Mouse (Mus musculus) heart, embryonic 14.5 days (tissue): ENCODE data around the gene Plg. TPM values are rescaled to one million over a fixed set of nuclear protein-coding genes. Genes with fewer than 3 reads are reported as not detected.
A peak's percentile ranks its signal among the peaks of the same experiment; 100 is the strongest.

Source experiments
- ATAC-seq: fragments of 200-750 bp; cut with Nextera tagmentation; 2 replicates; pipeline ENCODE4 v1.8.0; 2017; ENCODE audit warnings: low read depth, moderate TSS enrichment; ENCODE audit not compliant: insufficient number of reproducible peaks, insufficient read depth, low FRiP score
- H3K27ac ChIP-seq, 2 experiments: fragments of 200-500 bp in 1 of 2; fragments of 300-500 bp in 1 of 2; sonication (generic) in 1 of 2; replicated peaks in 1 of 2; 2 replicates each; pipeline ENCODE4 v1.5.1; 2012 to 2014; ENCODE audit warnings: low read depth in 2 of 2, low read length in 2 of 2, control low read depth in 1 of 2, mild to moderate bottlenecking in 1 of 2, mixed read lengths in 1 of 2; ENCODE audit not compliant: control insufficient read depth in 1 of 2, insufficient read depth in 1 of 2
- H3K27me3 ChIP-seq: fragments of 300-500 bp; sonication (generic); 2 replicates; pipeline ENCODE4 v1.6.1; 2014; ENCODE audit warnings: mild to moderate bottlenecking, low read length, control low read depth; ENCODE audit not compliant: control insufficient read depth, insufficient read depth
- H3K36me3 ChIP-seq: fragments of 300-500 bp; sonication (generic); 2 replicates; pipeline ENCODE4 v1.6.1; 2014; ENCODE audit warnings: mild to moderate bottlenecking, control low read depth, low read length, mixed read lengths; ENCODE audit not compliant: control insufficient read depth, insufficient read depth
- H3K4me1 ChIP-seq, 2 experiments: fragments of 200-500 bp in 1 of 2; fragments of 300-500 bp in 1 of 2; sonication (generic) in 1 of 2; 2 replicates each; pipeline ENCODE4 v1.6.1; 2012 to 2014; ENCODE audit warnings: low read length in 2 of 2, control low read depth in 1 of 2, mixed read lengths in 1 of 2; ENCODE audit not compliant: control insufficient read depth in 2 of 2, insufficient read depth in 2 of 2
- H3K4me2 ChIP-seq: fragments of 300-500 bp; sonication (generic); 2 replicates; pipeline ENCODE4 v1.6.1; 2014; ENCODE audit warnings: mild to moderate bottlenecking, low read length
- H3K4me3 ChIP-seq, 2 experiments: fragments of 200-500 bp in 1 of 2; fragments of 300-500 bp in 1 of 2; sonication (generic) in 1 of 2; 2 replicates each; pipeline ENCODE4 v1.5.1; 2012 to 2014; ENCODE audit warnings: low read length in 2 of 2, mild to moderate bottlenecking in 2 of 2, control low read depth in 1 of 2, low read depth in 1 of 2, moderate library complexity in 1 of 2; ENCODE audit not compliant: control insufficient read depth in 1 of 2, insufficient read depth in 1 of 2
- H3K9ac ChIP-seq: fragments of 300-500 bp; sonication (generic); 2 replicates; pipeline ENCODE4 v1.6.1; 2014; ENCODE audit warnings: mild to moderate bottlenecking, low read length
- H3K9me3 ChIP-seq: fragments of 300-500 bp; sonication (generic); 2 replicates; pipeline ENCODE4 v1.6.1; 2016; ENCODE audit warnings: low read length, control low read depth; ENCODE audit not compliant: control insufficient read depth
- WGBS: fragments of 180-500 bp; shearing (Covaris S2); extraction: QIAGEN DNeasy Blood & Tissue Kit; methylation state at CpG from one replicate; pipeline ENCODE4 v1.1.7; 2014; 5-methylcytosine and 5-hydroxymethylcytosine counted together
- polyA plus RNA-seq: library from polyadenylated mRNA; unstranded; fragments of >200 nt; fragmentation: Nextera tagmentation; extraction: Ambion mirVana; gene quantifications from 2 replicates; pipeline ENCODE4 v1.2.1, GENCODE M21; 2014

Gene Plg
- not detected in 2 replicates for polyA plus RNA-seq

DNA sequence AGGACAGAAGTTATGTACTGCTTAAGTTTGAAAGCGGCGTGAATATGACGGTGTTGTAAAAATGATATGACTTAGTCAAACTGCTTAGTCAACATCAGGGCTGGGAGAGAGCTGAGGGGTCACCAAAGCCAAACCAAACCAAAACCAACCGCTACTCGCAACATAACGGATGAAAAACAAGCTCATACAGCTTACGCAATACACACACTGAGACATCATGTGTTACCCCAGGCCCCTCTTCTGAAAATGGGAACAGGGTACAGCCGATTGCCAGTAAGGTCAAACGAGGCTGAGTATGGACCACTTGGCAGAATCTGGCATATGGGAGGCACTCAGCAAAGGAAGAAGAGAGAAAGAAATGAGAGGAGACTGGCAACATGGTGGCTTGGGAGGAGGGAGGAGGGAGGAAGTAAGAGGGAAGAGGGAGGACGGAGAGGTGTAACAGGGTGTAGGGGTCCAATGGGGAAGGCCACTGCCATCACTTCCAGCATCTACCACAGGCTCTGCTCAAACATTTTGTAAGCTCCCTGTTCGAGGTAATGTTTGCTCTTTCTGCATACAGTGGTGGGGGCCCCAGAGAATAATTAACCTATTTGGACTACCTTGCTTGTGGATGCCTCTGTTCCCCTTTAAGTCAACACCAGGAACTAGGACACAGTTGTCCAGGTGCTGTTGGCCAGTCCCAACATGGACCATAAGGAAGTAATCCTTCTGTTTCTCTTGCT, at the start of gene Plg:
Gene Plg, plus strand, starts transcription at position 628 of the 725 bp plus-strand sequence.
- no peak within 1 kb of the TSS for H3K9ac ChIP-seq
- WGBS: 86% methylated on average over 11 of the region's 11 CpGs
- no peak within 1 kb of the TSS for H3K4me3 ChIP-seq
- ATAC-seq: no peak
- no peak within 1 kb of the TSS for H3K4me2 ChIP-seq
- no peaks in the 10 kb centered on the region for H3K27me3 ChIP-seq
- no peaks in the 10 kb centered on the region for H3K9me3 ChIP-seq
- no peaks in the 10 kb centered on the region for H3K36me3 ChIP-seq
- no peaks in the 10 kb centered on the region for H3K4me1 ChIP-seq
- H3K27ac ChIP-seq: no peak within 1 kb of the TSS

DNA sequence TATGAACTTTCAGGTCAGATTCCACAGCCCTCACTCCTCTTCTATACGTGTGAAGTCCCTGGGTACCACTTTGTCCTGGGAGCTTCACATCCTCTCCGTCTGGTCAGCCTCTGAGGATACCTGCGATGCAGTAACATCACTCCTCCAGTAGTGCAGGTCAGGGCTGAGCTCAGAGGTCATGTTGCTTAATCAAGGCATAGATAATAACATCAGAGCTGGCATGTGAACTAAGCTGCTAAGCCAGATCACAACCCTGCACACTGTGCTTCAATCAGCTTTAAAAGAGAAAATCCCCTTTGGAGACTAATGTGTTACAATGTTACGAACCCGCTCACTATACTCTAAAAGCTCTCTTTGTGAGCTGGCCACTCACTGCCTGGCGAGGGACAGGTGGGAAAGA, 43.3 kb upstream of the Plg start:
- H3K4me1 ChIP-seq: peaks cover 7 to 9% of the 10 kb centered on the region in 2 experiments
- no peak overlapping the region for H3K4me3 ChIP-seq
- no peaks in the 10 kb centered on the region for H3K36me3 ChIP-seq
- no peak overlapping the region for H3K9ac ChIP-seq
- H3K27ac ChIP-seq: no peak overlapping the region
- 0 out of 2 replicates have a peak, but pooled peaks cover 9% of the 10 kb centered on the region for H3K9me3 ChIP-seq
- H3K4me2 ChIP-seq: no peak overlapping the region
- no peaks in the 10 kb centered on the region for H3K27me3 ChIP-seq
- WGBS: 66% methylated on average over 6 of the region's 6 CpGs
- no peak for ATAC-seq

DNA sequence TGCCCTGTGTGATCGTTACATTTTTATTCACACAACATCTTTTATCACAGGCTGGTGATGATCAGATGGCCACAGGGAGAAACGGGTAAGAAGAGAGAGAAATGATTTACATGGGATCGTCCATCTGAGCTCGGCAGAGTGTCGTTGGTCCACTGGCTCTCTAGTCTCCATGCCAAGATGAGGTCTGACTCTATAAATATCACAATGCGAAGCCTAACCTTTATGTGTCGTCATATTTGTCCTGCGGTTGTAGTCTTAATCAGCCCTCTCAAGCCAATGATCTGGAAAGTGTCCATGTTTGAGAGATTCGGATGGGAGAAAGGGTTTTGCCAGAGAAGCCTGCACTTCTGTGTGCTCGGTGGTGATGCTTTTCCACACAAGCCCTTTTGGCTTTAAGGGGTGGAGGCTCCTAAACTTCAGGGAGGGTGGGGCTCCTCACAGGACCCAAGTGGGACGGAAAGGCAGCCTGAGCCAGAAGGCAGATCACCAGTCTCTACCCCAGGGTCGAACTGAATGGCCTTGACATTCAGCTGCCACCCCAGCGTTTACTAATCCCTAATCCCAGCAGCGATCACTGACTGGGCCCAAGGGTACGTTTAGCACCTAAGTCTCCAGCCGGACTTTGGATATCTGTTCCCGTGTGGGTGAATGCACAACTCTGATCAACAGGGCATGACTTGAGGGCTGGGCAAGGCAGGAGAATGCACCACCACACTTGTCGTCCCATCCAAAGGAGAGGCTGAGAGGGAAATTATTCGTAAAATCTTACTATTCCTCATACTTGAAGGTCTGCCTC, 42.1 kb upstream of the Plg start:
- no peak for ATAC-seq
- Histone ChIP-seq H3K27ac (peak overlapping the region; percentile 25 to 38; a peak in 2 of 4 replicates), H3K4me1 (peaks cover 7 to 9% of the 10 kb centered on the region in 2 experiments), H3K9me3 (0 out of 2 replicates have a peak, but pooled peaks cover 9% of the 10 kb centered on the region), H3K36me3 (no peaks in the 10 kb centered on the region), H3K4me2 (peak overlapping the region; percentile 18), H3K4me3 (no peak overlapping the region), H3K27me3 (no peaks in the 10 kb centered on the region), H3K9ac (peak overlapping the region; percentile 27; the same call in 1 of the 2 replicates)
- 54% methylated on average over 19 of the region's 19 CpGs for WGBS

DNA sequence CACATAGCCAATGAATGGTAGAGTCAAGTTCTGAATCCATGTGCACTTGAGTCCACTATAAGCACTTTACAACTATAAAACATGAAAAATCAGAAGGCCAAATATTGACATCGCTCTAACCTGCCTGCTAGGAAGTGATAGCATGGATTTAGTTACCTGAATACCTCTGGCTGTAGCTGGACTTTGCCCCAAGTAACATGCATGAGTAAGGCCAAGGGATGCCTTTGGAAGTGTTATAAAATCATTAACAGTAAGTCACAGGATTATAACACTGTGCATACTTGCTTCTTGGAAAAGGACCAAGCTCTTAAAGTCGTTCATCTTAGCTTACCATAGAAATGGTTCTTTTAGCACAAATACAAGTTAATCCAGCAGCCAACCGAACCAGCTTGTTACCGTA, 41.3 kb upstream of the Plg start:
- Histone ChIP-seq H3K9me3 (0 out of 2 replicates have a peak, but pooled peaks cover 9% of the 10 kb centered on the region), H3K4me1 (peaks cover 7 to 9% of the 10 kb centered on the region in 2 experiments), H3K9ac (no peak overlapping the region), H3K27me3 (no peaks in the 10 kb centered on the region), H3K27ac (no peak overlapping the region), H3K4me2 (no peak overlapping the region), H3K36me3 (no peaks in the 10 kb centered on the region), H3K4me3 (no peak overlapping the region)
- ATAC-seq: no peak
- 82% methylated on average over 4 of the region's 4 CpGs for WGBS

DNA sequence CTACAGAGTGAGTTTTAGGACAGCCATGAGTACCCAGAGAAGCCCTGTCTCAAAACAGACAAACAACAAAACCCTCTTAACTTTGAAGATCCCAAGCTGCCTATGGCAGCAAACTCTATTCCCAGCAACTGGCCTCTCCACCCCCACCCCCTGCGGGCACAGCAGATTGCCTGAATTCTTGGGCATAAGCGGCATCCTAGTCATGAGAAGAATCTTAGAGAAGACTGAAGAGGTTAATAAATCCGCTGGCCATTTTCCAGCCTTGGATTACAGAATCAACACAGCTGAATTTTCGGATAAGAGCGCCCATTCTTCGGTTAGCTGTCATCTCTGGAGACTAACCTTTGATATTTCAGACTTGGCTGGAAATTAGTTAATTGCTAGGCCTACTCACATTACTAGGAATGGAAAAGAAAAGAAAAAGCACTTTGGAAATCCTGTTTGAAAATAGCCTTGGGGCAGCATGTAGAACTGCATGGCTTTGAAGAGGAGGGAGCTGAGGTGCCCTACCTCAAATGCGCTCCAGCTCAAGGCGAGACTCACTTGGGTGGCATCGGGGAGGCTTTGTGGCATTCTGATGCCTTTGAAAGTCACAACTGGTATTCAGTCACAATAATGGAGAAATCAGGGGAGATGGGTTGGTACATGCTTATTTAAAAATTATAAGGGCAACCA, 34.6 kb upstream of the Plg start:
- Histone ChIP-seq H3K4me1 (no peaks in the 10 kb centered on the region; a peak in 1 of 4 replicates), H3K4me3 (no peak overlapping the region), H3K4me2 (no peak overlapping the region), H3K36me3 (no peaks in the 10 kb centered on the region), H3K27me3 (no peaks in the 10 kb centered on the region), H3K27ac (no peak overlapping the region), H3K9me3 (0 out of 2 replicates have a peak, but pooled peaks cover 9% of the 10 kb centered on the region), H3K9ac (no peak overlapping the region)
- no peak for ATAC-seq
- 67% methylated on average over 9 of the region's 9 CpGs for WGBS

DNA sequence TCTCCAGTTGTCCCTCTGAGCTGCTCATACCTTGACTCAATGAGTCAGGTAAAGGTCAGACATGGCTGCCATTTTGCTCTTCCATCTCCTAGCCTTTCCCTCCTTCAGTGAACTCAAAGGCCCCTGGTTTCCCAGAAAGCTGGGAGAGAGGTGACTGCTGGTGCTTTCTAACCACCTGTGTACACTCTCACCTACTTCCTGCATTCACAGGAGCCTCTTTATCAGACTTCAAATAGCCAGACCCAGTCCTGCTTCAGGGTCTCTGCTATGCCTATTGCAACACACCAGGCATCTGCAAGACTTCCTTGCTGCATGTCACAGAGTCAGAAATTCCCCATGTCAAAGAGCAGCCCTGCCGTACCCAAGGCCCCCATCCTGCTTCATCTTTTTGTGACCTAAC, 30.9 kb upstream of the Plg start:
- no peak overlapping the region for H3K27ac ChIP-seq
- ATAC-seq: no peak
- H3K9me3 ChIP-seq: no peaks in the 10 kb centered on the region
- no peak overlapping the region for H3K4me2 ChIP-seq
- H3K4me3 ChIP-seq: no peak overlapping the region
- no peaks in the 10 kb centered on the region for H3K36me3 ChIP-seq
- no peak overlapping the region for H3K9ac ChIP-seq
- H3K27me3 ChIP-seq: no peaks in the 10 kb centered on the region
- H3K4me1 ChIP-seq: no peaks in the 10 kb centered on the region; a peak in 1 of 4 replicates
- WGBS: 83% methylated on average over 1 of the region's 1 CpGs

DNA sequence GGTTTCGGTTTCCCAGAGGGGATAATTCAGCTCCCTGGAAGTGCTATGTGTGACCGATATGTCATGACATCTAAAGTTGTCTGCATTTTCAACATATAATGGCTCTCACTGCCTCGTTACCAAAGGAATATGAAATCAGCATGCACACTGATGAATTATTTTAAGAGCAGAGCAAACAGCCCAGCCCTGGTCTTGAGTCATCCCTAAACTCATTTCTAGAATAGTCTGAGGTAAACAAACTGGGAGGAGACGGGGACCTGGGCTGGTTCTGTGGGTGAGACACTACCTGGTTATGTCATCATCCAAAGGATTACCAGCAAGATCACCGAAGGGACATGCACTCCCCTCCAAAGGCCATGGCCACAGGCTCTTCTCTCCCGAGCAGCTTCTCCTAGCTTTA, 26.8 kb upstream of the Plg start:
- ATAC-seq: no peak
- Histone ChIP-seq H3K36me3 (no peaks in the 10 kb centered on the region), H3K27ac (no peak overlapping the region), H3K4me2 (no peak overlapping the region), H3K4me1 (no peaks in the 10 kb centered on the region), H3K9me3 (no peaks in the 10 kb centered on the region), H3K9ac (no peak overlapping the region), H3K27me3 (no peaks in the 10 kb centered on the region), H3K4me3 (no peak overlapping the region)
- WGBS: 83% methylated on average over 6 of the region's 6 CpGs
